In the genomic region with DNA sequence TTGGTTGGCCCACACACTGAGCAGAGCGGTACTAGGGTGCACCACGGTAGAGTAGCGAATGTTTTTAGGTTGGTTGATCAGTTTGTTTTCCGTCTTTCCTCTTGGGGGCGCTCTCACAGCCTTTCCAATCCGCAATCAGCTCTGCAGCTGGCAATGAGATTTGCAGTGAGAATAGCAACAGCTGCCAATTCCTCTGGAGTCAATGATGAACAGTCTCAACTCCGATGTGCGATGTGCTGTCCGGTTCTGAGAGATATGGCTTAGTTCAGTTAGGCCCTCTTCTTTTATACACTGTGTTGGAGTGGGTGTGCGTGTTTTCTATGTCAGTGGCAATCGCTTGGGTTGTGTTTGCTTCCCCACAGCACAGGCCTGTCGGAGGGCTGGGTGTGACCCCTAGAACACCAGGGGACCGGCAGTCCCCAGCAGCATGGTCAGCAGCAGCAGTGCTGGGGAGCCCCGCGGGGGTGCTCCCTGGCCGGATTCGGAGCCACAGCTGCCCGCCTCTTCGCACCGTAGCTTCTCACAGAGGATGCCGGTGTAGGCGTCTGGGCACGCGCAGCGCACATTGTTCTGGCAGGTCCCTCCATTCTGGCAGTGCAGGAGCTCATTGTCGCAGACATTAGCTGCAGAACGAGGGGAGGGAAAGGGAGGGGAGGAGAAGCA, we compare ENCODE assay signal across 8 mouse cellular contexts.
DNase-seq lines count a peak whose midpoint lies in the region; ATAC-seq lines count a peak whose summit lies in the region.

No protein-coding gene starts in this region.

- no peaks in the 10 kb centered on the region for H3K36me3 ChIP-seq in embryonic facial prominence, embryonic 14.5 days (ENCODE audit: control insufficient read depth, insufficient read depth, low read length)
- no peaks in the 10 kb centered on the region for H3K36me3 ChIP-seq in heart, embryonic 16.5 days (ENCODE audit: control insufficient read depth, insufficient read depth)
- H3K36me3 ChIP-seq in liver, embryonic 12.5 days, result no peaks in the 10 kb centered on the region
- H3K36me3 ChIP-seq in neural tube, embryonic 14.5 days (ENCODE audit: control insufficient read depth, insufficient read depth, low read length), result no peaks in the 10 kb centered on the region

- H3K4me3 ChIP-seq in embryonic facial prominence, embryonic 14.5 days (ENCODE audit: low read depth, low read length), result peak overlapping the region; percentile 42
- peak overlapping the region; percentile 49 for H3K4me3 ChIP-seq in heart, embryonic 16.5 days (ENCODE audit: low read length)
- peak overlapping the region; percentile 30 for H3K4me3 ChIP-seq in liver, embryonic 12.5 days
- peak overlapping the region; percentile 36 for H3K4me3 ChIP-seq in neural tube, embryonic 14.5 days (ENCODE audit: low read depth, low read length)

- ATAC-seq in embryonic facial prominence, embryonic 14.5 days (ENCODE audit: low read depth), result peak; percentile 89
- ATAC-seq in heart, embryonic 16.5 days (replicated peaks; ENCODE audit: extremely low read depth, insufficient read depth, low FRiP score), result peak; percentile 63
- no peak for ATAC-seq in liver, embryonic 12.5 days
- peak; percentile 87 for ATAC-seq in neural tube, embryonic 14.5 days (ENCODE audit: low read depth)
- ATAC-seq in activated CD4-positive, CD25-positive, alpha-beta regulatory T cell, adult 4 months, result no peak

- peaks cover 12% of the 10 kb centered on the region for H3K4me1 ChIP-seq in embryonic facial prominence, embryonic 14.5 days (ENCODE audit: control insufficient read depth, insufficient read depth, low read length)
- H3K4me1 ChIP-seq in heart, embryonic 16.5 days (ENCODE audit: control insufficient read depth, insufficient read depth, low read length), result 0 out of 2 replicates have a peak, but pooled peaks cover 3% of the 10 kb centered on the region
- H3K4me1 ChIP-seq in liver, embryonic 12.5 days, result no peaks in the 10 kb centered on the region
- peaks cover 12% of the 10 kb centered on the region for H3K4me1 ChIP-seq in neural tube, embryonic 14.5 days (ENCODE audit: control insufficient read depth, insufficient read depth, low read length)

- H3K9me3 ChIP-seq in embryonic facial prominence, embryonic 14.5 days (ENCODE audit: control insufficient read depth, low read length), result no peaks in the 10 kb centered on the region
- no peaks in the 10 kb centered on the region for H3K9me3 ChIP-seq in heart, embryonic 16.5 days (replicated peaks; ENCODE audit: control insufficient read depth, low read length)
- H3K9me3 ChIP-seq in liver, embryonic 12.5 days (replicated peaks), result no peaks in the 10 kb centered on the region
- no peaks in the 10 kb centered on the region for H3K9me3 ChIP-seq in neural tube, embryonic 14.5 days (ENCODE audit: control insufficient read depth, low read length)

- no peaks in the 10 kb centered on the region for H3K27me3 ChIP-seq in embryonic facial prominence, embryonic 14.5 days (replicated peaks; ENCODE audit: control insufficient read depth, insufficient read depth, low read length)
- H3K27me3 ChIP-seq in heart, embryonic 16.5 days (ENCODE audit: control insufficient read depth, insufficient read depth, low read length), result 0 out of 2 replicates have a peak, but pooled peaks cover 4% of the 10 kb centered on the region
- peaks cover 16% of the 10 kb centered on the region for H3K27me3 ChIP-seq in liver, embryonic 12.5 days (replicated peaks)
- no peaks in the 10 kb centered on the region for H3K27me3 ChIP-seq in neural tube, embryonic 14.5 days (ENCODE audit: control insufficient read depth, insufficient read depth, low read length)

- H3K9ac ChIP-seq in embryonic facial prominence, embryonic 14.5 days (ENCODE audit: low read depth, low read length), result peak overlapping the region; percentile 54
- peak overlapping the region; percentile 58 for H3K9ac ChIP-seq in heart, embryonic 16.5 days (ENCODE audit: low read length)
- H3K9ac ChIP-seq in liver, embryonic 12.5 days, result no peak overlapping the region
- peak overlapping the region; percentile 57 for H3K9ac ChIP-seq in neural tube, embryonic 14.5 days (replicated peaks; ENCODE audit: low read depth, low read length)

- peak overlapping the region; percentile 88 for H3K4me2 ChIP-seq in embryonic facial prominence, embryonic 14.5 days (ENCODE audit: low read depth, low read length)
- peak overlapping the region; percentile 76 for H3K4me2 ChIP-seq in heart, embryonic 16.5 days (ENCODE audit: low read depth, low read length)
- peak overlapping the region; percentile 61 for H3K4me2 ChIP-seq in liver, embryonic 12.5 days
- peak overlapping the region; percentile 76 for H3K4me2 ChIP-seq in neural tube, embryonic 14.5 days (ENCODE audit: low read depth, low read length)

- no peak overlapping the region; the same call in 1 of the 2 replicates for H3K27ac ChIP-seq in embryonic facial prominence, embryonic 14.5 days (replicated peaks; ENCODE audit: low read depth, low read length)
- H3K27ac ChIP-seq in heart, embryonic 16.5 days (ENCODE audit: low read length), result no peak overlapping the region
- H3K27ac ChIP-seq in liver, embryonic 12.5 days, result no peak overlapping the region
- H3K27ac ChIP-seq in neural tube, embryonic 14.5 days (ENCODE audit: low read depth, low read length), result peak overlapping the region; percentile 72

- peak; percentile 1 for DNase-seq in urinary bladder, postnatal 36 days (ENCODE audit: low spot score in 2 of 2)
- no peak for DNase-seq in urinary bladder, adult 2 months (ENCODE audit: low spot score)
- DNase-seq in embryonic facial prominence, embryonic 14.5 days (ENCODE audit: low spot score), result peak; percentile 86
- DNase-seq in kidney, postnatal 25 days, result peak; percentile 5 to 38

- 2% methylated on average over 27 of the region's 27 CpGs for WGBS in embryonic facial prominence, embryonic 14.5 days
- 5% methylated on average over 27 of the region's 27 CpGs for WGBS in heart, embryonic 16.5 days
- WGBS in liver, embryonic 12.5 days (ENCODE audit: insufficient replicate concordance), result 8% methylated on average over 27 of the region's 27 CpGs
- 5% methylated on average over 27 of the region's 27 CpGs for WGBS in neural tube, embryonic 14.5 days

Comparison
In these comparisons a context has a peak if more than half of its experiments do, and no peak if none do; other contexts are left out.
1. ATAC-seq: peak in embryonic facial prominence, embryonic 14.5 days (single experiment), heart, embryonic 16.5 days (single experiment) and neural tube, embryonic 14.5 days (single experiment); none in liver, embryonic 12.5 days (single experiment) and activated CD4-positive, CD25-positive, alpha-beta regulatory T cell, adult 4 months (single experiment).
2. Peak in every context shown above with its lines, with median percentiles within 50 percentile points of each other: H3K4me2 ChIP-seq and H3K4me3 ChIP-seq.